Mouse (Mus musculus) intestine, embryonic 16.5 days (tissue): ENCODE results near the gene Adgrf1. TPM values are rescaled to one million over a fixed set of nuclear protein-coding genes. Genes with fewer than 3 reads are reported as not detected.

Experiments used
- ATAC-seq: fragments of 200-750 bp; cut with Nextera tagmentation; 2 replicates; pipeline ENCODE4 v1.8.0; 2017; ENCODE audit warnings: moderate TSS enrichment, moderate library complexity
- H3K27ac ChIP-seq: fragments of 300-500 bp; sonication (generic); 2 replicates; pipeline ENCODE4 v1.5.1; 2014; ENCODE audit warnings: mild to moderate bottlenecking, low read length
- H3K27me3 ChIP-seq: fragments of 300-500 bp; sonication (generic); replicated peaks from 2 replicates; pipeline ENCODE4 v1.6.1; 2014; ENCODE audit warnings: low read length, control low read depth, mixed read lengths; ENCODE audit not compliant: control insufficient read depth, insufficient read depth
- H3K36me3 ChIP-seq: fragments of 300-500 bp; sonication (generic); 2 replicates; pipeline ENCODE4 v1.6.1; 2014; ENCODE audit warnings: low read length, control low read depth; ENCODE audit not compliant: control insufficient read depth, insufficient read depth
- H3K4me1 ChIP-seq: fragments of 300-500 bp; sonication (generic); 2 replicates; pipeline ENCODE4 v1.6.1; 2014; ENCODE audit warnings: low read length, control low read depth, mixed read lengths; ENCODE audit not compliant: control insufficient read depth, insufficient read depth
- H3K4me2 ChIP-seq: fragments of 300-500 bp; sonication (generic); 2 replicates; pipeline ENCODE4 v1.6.1; 2014; ENCODE audit warnings: low read depth, low read length, control low read depth
- H3K4me3 ChIP-seq: fragments of 300-500 bp; sonication (generic); 2 replicates; pipeline ENCODE4 v1.5.1; 2014; ENCODE audit warnings: mild to moderate bottlenecking, low read length
- H3K9ac ChIP-seq: fragments of 300-500 bp; sonication (generic); 2 replicates; pipeline ENCODE4 v1.6.1; 2014; ENCODE audit warnings: low read depth, low read length
- H3K9me3 ChIP-seq: fragments of 300-500 bp; sonication (generic); 2 replicates; pipeline ENCODE4 v1.6.1; 2016; ENCODE audit warnings: low read length, control low read depth; ENCODE audit not compliant: control insufficient read depth
- WGBS: fragments of 180-500 bp; shearing (Covaris S2); extraction: QIAGEN DNeasy Blood & Tissue Kit; methylation state at CpG from one replicate; pipeline ENCODE4 v1.1.7; 2014; 5-methylcytosine and 5-hydroxymethylcytosine counted together
- polyA plus RNA-seq: library from polyadenylated mRNA; unstranded; fragments of >200 nt; fragmentation: Nextera tagmentation; extraction: Ambion mirVana; gene quantifications from 2 replicates; pipeline ENCODE4 v1.2.1, GENCODE M21; 2015

Adgrf1 gene
- polyA plus RNA-seq, 1 experiment from 2014 or later = 0.12 TPM

- WGBS = 77% methylated on average over 6 of the region's 6 CpGs
- H3K9ac ChIP-seq = no peak overlapping the region
- H3K4me1 ChIP-seq = 0 out of 2 replicates have a peak, but pooled peaks cover 7% of the 10 kb centered on the region
- no peaks in the 10 kb centered on the region for H3K36me3 ChIP-seq
- no peak for ATAC-seq
- no peaks in the 10 kb centered on the region for H3K27me3 ChIP-seq
- H3K4me3 ChIP-seq = no peak overlapping the region
- H3K4me2 ChIP-seq = no peak overlapping the region
- 0 out of 2 replicates have a peak overlapping the region, but pooled peaks have one; percentile 13 for H3K27ac ChIP-seq
- no peaks in the 10 kb centered on the region for H3K9me3 ChIP-seq
Observed at GRCm38 (mm10) chr17:43365297-43365696, 95.2 kb downstream of the Adgrf1 start.

GRCm38 (mm10) chr17:43366486-43366885 is 96.4 kb downstream of the Adgrf1 start:
- no peak overlapping the region for H3K9ac ChIP-seq
- 64% methylated on average over 9 of the region's 9 CpGs for WGBS
- ATAC-seq = no peak

GRCm38 (mm10) chr17:43368171-43368576 is 98.0 kb downstream of the Adgrf1 start:
- Histone ChIP-seq H3K4me1 (0 out of 2 replicates have a peak, but pooled peaks cover 1% of the 10 kb centered on the region), H3K4me3 (no peak overlapping the region), H3K9me3 (no peaks in the 10 kb centered on the region), H3K36me3 (no peaks in the 10 kb centered on the region), H3K27ac (peak overlapping the region; percentile 65), H3K27me3 (no peaks in the 10 kb centered on the region), H3K4me2 (no peak overlapping the region), H3K9ac (no peak overlapping the region)
- 52% methylated on average over 5 of the region's 5 CpGs for WGBS
- ATAC-seq = no peak

More at GRCm38 (mm10) chr17:43366486-43366885, 96.4 kb downstream of the Adgrf1 start:
- Histone ChIP-seq H3K4me1 (0 out of 2 replicates have a peak, but pooled peaks cover 4% of the 10 kb centered on the region), H3K4me2 (no peak overlapping the region), H3K4me3 (no peak overlapping the region), H3K27me3 (no peaks in the 10 kb centered on the region), H3K9me3 (no peaks in the 10 kb centered on the region), H3K27ac (no peak overlapping the region), H3K36me3 (no peaks in the 10 kb centered on the region)

- peaks cover 8% of the 10 kb centered on the region for H3K4me1 ChIP-seq
- H3K9me3 ChIP-seq = no peaks in the 10 kb centered on the region
- H3K27ac ChIP-seq = no peak overlapping the region
- no peak overlapping the region for H3K4me2 ChIP-seq
- no peak overlapping the region for H3K4me3 ChIP-seq
- H3K9ac ChIP-seq = no peak overlapping the region
- 66% methylated on average over 4 of the region's 4 CpGs for WGBS
- no peaks in the 10 kb centered on the region for H3K36me3 ChIP-seq
- ATAC-seq = no peak
- no peaks in the 10 kb centered on the region for H3K27me3 ChIP-seq
Observed at GRCm38 (mm10) chr17:43372604-43373003, 102.5 kb downstream of the Adgrf1 start.

GRCm38 (mm10) chr17:43374020-43374419 is 103.9 kb downstream of the Adgrf1 start:
- H3K4me3 ChIP-seq = no peak overlapping the region
- WGBS = 27% methylated on average over 4 of the region's 4 CpGs
- no peak overlapping the region for H3K9ac ChIP-seq
- no peak overlapping the region for H3K4me2 ChIP-seq
- H3K27me3 ChIP-seq = no peaks in the 10 kb centered on the region
- no peak for ATAC-seq
- H3K36me3 ChIP-seq = no peaks in the 10 kb centered on the region
- peaks cover 8% of the 10 kb centered on the region for H3K4me1 ChIP-seq
- H3K27ac ChIP-seq = no peak overlapping the region
- no peaks in the 10 kb centered on the region for H3K9me3 ChIP-seq

Other genes starting within 250 kb of the Adgrf1 start
- gene Adgrf5, start 90.1 kb downstream of the Adgrf1 start, polyA plus RNA-seq = 10.3 and 10.6 TPM in 2 replicates
- 51.0 and 64.1 TPM in 2 replicates for gene Mep1a, start 232.5 kb downstream of the Adgrf1 start, polyA plus RNA-seq